Mouse (Mus musculus) heart, postnatal 4 days (tissue): ENCODE results near the gene Sesn1. TPM values are rescaled to one million over a fixed set of nuclear protein-coding genes. Genes with fewer than 3 reads are reported as not detected.

Source experiments
- DNase-seq: peaks from one replicate; pipeline ENCODE4 v3.0.0; 2021
- total RNA-seq, 2 experiments: library from RNA; stranded (reverse); gene quantifications; 2 replicates each; pipeline ENCODE4 v1.2.3; 2021

The Sesn1 gene
- total RNA-seq, 2 experiments from 2014 or later: 29.3 to 31.2 TPM

GRCm38 (mm10) chr10:41871564-41871963, 61.8 kb downstream of the Sesn1 start:
- DNase-seq: no peak

- DNase-seq: no peak
Measured at GRCm38 (mm10) chr10:41875624-41876023, 65.9 kb downstream of the Sesn1 start.

GRCm38 (mm10) chr10:41878344-41878743, 68.6 kb downstream of the Sesn1 start:
- no peak for DNase-seq

DNA sequence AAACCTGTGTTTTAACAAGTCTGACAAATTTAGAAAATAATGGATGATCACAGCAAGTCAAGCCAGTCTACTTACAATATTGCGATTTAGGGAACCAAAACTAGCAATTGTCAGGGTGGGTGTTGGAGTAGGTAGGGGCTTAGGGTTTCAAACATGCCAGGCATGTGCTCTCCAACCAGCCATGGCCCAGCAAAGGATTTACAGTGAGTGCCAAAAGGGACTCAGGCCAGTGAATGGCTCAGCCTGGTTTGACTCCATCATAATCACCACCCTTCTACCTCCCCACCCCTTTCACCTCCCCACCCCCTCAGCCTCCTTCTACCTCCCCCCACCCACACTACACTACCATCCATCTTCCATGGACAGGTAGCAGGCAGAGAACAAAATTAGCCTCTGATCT, 69.9 kb downstream of the Sesn1 start:
- no peak for DNase-seq

DNA sequence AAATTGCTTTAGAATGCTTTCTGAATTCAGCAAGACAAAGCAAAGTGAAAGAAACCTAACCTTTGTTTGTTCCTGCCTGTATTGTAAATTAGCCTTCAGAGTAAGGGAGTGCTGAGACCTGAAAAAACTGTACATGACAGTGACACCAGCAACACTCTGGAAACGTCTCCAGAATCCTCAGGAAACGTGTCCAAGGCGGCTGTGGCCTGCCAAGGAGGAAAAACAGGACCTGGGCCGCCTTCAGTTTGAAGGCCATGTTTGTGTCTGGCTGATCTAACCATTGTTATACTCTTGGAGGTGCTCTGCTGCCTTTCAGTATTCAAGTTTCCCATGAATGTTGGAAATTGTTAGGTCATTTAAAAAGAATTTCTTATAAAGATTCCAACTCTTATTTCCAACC, 70.5 kb downstream of the Sesn1 start:
- DNase-seq: no peak

- DNase-seq: no peak
Measured at GRCm38 (mm10) chr10:41880777-41881176, 71.0 kb downstream of the Sesn1 start.

DNA sequence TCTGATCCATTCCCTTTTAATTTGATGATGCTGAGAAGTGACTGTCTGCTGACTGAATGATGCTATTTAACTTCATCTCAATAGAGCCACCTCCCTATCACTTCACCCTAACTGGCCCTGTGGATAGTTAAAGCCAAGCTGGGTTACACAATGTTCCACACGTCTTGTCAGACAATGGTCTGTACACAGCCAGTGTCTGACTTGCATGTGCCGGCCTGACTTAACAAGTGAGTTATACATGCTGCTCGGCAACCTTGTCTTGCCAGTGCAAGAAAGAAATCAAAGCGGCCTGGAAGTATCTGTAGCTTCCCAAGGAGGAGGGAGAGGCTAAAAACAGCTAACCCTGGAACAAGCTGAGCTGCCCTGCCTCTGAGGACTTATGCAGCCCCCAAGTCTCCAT, 71.7 kb downstream of the Sesn1 start:
- no peak for DNase-seq

DNA sequence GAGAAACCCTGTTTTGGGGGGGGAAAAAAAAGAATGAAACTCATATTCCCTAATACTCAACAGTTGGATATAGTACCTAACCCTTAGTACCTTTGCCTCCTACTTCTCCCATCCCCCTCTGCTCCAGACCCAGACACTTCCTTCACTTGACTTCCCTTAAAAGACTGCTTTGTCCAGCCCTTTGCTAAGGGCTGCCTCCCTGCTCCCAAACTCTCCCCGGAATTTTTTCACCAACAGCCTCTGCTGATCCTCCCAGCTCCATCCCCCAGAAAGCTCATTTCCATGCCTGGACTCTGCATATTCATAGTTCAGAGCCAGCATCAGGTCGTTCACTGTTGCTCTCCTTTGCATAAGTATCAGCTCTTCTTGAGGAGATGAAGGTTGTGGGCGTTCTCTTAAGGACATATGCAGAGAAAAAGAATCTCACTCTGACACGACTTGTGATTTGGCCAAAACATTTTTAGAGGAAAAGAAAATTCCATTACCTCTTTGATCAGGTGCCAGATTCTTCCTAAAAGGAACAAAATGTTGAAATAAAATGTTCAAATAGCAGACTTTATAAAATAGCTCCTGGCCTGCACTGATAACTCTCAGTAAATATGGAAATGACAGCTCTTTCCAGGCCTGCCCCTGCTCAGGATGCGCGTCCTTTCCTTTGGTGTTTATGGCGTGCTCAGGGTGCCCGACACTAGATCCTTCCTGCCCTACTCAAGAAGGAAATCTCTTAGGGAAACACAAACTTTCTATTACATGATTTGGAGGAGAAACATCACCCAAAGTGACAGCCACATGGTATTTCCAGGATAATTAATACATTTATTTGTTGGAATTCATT, 74.2 kb downstream of the Sesn1 start:
- DNase-seq: no peak

- DNase-seq: peak; percentile 97
Measured at GRCm38 (mm10) chr10:41887080-41887821, 77.5 kb downstream of the Sesn1 start.

- DNase-seq: no peak
Measured at GRCm38 (mm10) chr10:41888365-41888941, 78.7 kb downstream of the Sesn1 start.

GRCm38 (mm10) chr10:41889566-41889965, 79.8 kb downstream of the Sesn1 start:
- DNase-seq: no peak

DNA sequence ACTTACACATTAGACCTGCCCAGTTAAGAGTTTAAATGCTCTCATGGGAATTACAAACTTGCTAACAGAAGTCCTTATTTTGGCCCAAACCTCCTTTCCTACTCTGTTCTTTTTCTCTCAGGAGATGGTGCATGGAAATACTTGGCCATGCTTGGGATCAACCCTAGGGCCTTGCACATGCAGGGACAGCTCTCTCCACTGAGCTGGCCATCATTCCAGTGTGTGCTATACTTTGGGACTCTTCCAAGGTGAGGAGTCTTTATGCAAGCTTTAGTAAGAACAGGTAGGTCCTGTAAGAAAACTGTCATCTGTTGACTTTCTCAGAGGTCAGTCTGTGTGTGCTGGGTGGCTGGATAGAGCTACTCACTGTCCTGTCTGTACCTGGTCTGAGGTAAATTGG, 80.8 kb downstream of the Sesn1 start:
- no peak for DNase-seq

DNA sequence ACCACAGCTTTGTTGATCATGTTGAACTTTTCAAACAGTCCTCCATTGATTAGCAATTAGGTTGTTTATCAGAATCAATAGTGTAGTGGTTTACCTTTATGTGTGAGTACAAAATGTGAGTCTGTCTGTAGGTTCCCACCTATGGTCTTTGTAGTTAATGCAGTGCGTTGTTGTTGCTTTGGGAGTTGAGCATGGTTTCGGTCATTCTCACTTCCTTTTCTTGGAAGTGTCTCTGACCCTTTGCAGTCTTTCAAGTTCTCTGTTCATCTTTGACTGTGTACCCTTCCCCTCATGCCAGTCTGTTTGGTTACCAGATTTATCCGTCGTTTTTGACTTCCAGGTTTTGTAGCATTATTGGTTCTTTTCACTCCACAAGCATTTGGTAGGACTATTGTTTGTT, 81.6 kb downstream of the Sesn1 start:
- DNase-seq: no peak

- peak; percentile 53 for DNase-seq
Measured at GRCm38 (mm10) chr10:41893433-41894411, 84.0 kb downstream of the Sesn1 start.

DNA sequence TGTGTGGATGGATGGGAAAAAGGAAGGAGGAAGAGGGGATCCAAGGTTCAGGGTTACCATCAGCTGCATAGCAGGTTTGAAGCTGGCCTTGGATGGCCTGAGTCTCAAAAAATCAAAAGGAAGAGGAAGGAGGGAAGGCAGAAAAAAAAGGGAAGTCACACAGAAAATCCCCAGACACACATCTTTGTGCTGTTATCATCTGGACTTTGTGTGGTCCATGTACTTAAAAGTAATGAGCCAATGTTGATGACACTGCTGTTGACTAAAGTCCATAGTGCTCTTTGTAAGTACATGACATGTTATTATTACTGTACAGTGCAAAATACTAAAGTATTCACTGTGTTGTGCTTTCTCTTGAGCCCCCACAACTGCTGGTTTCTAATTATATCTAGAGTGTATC, 86.7 kb downstream of the Sesn1 start:
- no peak for DNase-seq

DNA sequence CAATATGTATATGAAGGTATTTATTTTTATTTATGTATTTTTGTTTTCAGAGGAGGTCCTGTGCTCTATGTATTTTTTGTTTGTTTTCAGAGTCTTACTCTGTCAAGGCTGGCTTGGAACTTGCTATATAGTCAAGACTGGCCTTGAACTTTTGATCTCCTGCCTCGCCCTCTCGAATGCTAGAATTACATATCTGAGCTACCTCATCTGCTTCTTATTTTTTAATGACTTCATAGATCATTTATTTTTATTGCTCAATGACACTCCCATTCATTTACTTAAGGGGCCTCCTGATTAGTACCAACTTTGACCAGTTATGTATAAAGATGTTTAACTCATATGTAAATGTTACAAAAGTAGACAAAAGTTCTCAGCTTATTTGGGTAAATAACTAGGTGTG, 87.1 kb downstream of the Sesn1 start:
- no peak for DNase-seq

GRCm38 (mm10) chr10:41901456-41901855, 91.7 kb downstream of the Sesn1 start:
- no peak for DNase-seq

DNA sequence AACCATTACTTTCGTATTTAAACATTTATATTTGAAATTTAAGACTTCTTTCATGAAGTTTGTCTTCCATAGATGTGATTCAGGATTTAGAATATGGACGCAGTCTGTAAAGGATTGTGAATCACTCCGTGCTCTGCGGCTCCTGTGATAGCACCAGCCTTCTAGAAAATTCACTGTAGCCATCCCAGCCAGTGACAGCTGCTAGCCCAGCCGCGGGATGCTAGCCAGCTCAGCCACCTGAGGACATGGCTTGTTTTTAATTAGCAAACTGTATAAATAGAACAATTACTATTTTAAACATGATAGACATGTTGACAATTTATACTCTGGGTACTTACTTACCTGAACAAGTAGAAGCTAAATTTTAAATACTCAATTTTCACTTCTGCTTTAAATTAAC, 92.1 kb downstream of the Sesn1 start:
- no peak for DNase-seq

DNA sequence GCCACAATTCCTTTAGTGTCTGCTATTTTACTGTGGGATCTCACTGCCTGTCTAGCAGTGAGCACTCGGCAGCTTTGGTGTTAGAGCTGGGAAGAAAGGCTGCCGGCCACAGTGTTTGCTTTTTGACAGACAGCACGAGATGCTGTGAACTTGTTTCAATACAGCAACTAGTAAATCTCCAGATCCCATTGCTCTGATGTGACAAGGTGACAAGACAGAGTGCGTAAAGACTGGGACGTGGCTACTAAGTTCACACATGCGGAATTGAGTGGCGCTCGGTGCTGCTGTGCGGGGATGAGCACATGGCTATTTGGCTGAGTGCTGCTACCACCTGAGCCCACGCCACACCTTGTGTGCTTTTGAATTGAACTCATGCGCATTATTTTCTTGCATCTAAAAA, 97.7 kb downstream of the Sesn1 start:
- no peak for DNase-seq

- DNase-seq: no peak
Measured at GRCm38 (mm10) chr10:41907950-41908349, 98.2 kb downstream of the Sesn1 start.

GRCm38 (mm10) chr10:41908899-41909298, 99.2 kb downstream of the Sesn1 start:
- no peak for DNase-seq

DNA sequence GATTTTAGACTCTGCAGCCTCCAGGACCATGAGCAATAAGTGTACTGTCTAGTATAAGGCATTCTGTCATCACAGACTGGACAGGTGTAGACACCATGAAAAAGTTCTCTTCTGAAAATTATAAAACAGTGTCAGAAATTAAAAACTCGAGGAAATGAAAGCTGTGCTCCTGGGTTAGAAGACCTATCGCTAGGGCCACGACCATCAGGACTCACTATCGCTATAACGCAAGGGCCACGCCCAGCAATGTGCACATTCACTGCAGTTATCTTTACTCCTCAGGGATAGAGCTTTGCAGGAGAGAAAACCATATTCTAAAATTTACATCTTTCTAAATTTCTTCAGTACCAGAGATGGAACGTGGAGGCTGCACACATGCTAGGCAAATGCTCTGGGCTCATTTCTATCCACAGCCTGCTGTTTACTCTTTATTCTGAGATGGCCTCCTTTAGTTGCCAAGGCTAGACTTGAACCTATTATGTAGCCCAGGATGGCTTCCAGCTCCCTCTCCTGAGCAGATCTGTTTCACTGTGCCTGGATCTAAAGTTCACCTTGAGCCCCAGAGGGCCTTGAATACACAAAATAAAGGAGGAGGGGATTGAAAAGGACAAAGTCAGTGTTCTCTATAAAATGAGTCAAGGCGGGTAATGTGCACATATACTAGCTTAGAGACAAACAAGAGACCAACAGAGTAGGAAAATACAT, 102.7 kb downstream of the Sesn1 start:
- no peak for DNase-seq
